In genomic region chr10:84317960-84318359, GRCm38 (mm10) we compare ENCODE assay signal across 26 mouse cellular contexts.
DNase-seq lines count a peak whose midpoint lies in the region; ATAC-seq and TF ChIP-seq lines count a peak whose summit lies in the region.
"Had no signal": no experiment of that assay in that cellular context is flagged by ENCODE, and none has a peak within 500 bp of the region (broad histone marks: within the 10 kb centered on the region; RNA-seq: fewer than 3 reads in every experiment).

No protein-coding gene starts in this region.

- H3K36me3 ChIP-seq in forebrain, embryonic 10.5 days (replicated peaks) = no peaks in the 10 kb centered on the region
- H3K36me3 ChIP-seq in forebrain, embryonic 14.5 days (ENCODE audit: control insufficient read depth, insufficient read depth, low read length) = no peaks in the 10 kb centered on the region
- no peaks in the 10 kb centered on the region for H3K36me3 ChIP-seq in lung, postnatal 0 days (ENCODE audit: insufficient read depth, low read length)
- no peaks in the 10 kb centered on the region for H3K36me3 ChIP-seq in heart, embryonic 10.5 days
- H3K36me3 ChIP-seq: G1E; heart, embryonic 15.5 days; limb, embryonic 10.5 days; limb, embryonic 15.5 days; liver, embryonic 13.5 days; lung, embryonic 15.5 days; midbrain, embryonic 13.5 days had no signal

- TF ChIP-seq CTCF in lung, postnatal 0 days (IDR thresholded peaks at IDR 0.05) = no peak

- no peak for ATAC-seq in forebrain, embryonic 14.5 days
- ATAC-seq in lung, postnatal 0 days = no peak; the same call in 1 of the 2 replicates
- ATAC-seq: forebrain, embryonic 16.5 days; hindbrain, embryonic 16.5 days; midbrain, embryonic 13.5 days; Patski had no signal

- no peak overlapping the region for H3K4me2 ChIP-seq in forebrain, embryonic 14.5 days (ENCODE audit: low read length)
- H3K4me2 ChIP-seq in lung, postnatal 0 days (replicated peaks; ENCODE audit: low read depth, low read length) = no peak overlapping the region
- H3K4me2 ChIP-seq: heart, embryonic 15.5 days; limb, embryonic 15.5 days; liver, embryonic 13.5 days; lung, embryonic 15.5 days; midbrain, embryonic 13.5 days had no signal

- no peak for DNase-seq in forebrain, embryonic 10.5 days (ENCODE audit: extremely low spot score, low spot score)
- DNase-seq in forebrain, embryonic 14.5 days (ENCODE audit: low spot score) = no peak
- peak; percentile 28 for DNase-seq in lung, postnatal 0 days (ENCODE audit: low spot score)
- no peak for DNase-seq in lung, postnatal 36 days
- peak; percentile 52 for DNase-seq in R1 (ENCODE audit: low read depth, low spot score)
- DNase-seq in mesoderm, embryonic 11.5 days (ENCODE audit: low read depth, low spot score) = peak; percentile 20
- DNase-seq in heart, embryonic 10.5 days (ENCODE audit: low spot score) = no peak
- DNase-seq: adrenal gland, postnatal 25 days; cerebellum, adult 18-20 months; cerebellum, postnatal 10 days; gastrocnemius, postnatal 10 days; kidney, adult 18-20 months; kidney, postnatal 4 days; liver, embryonic 13.5 days; right cerebral cortex, postnatal 25 days; thymus, postnatal 25 days had no signal

- 0 out of 2 replicates have a peak, but pooled peaks have one; percentile 6 for TF ChIP-seq EP300 in lung, postnatal 0 days (IDR thresholded peaks at IDR 0.05)

- H3K9ac ChIP-seq in forebrain, embryonic 14.5 days (ENCODE audit: low read length) = no peak overlapping the region
- H3K9ac ChIP-seq in lung, postnatal 0 days (replicated peaks; ENCODE audit: low read depth) = no peak overlapping the region
- H3K9ac ChIP-seq: heart, embryonic 15.5 days; limb, embryonic 15.5 days; liver, embryonic 13.5 days; lung, embryonic 15.5 days; midbrain, embryonic 13.5 days had no signal

- 0 out of 2 replicates have a peak overlapping the region, but pooled peaks have one; percentile 25 for H3K27ac ChIP-seq in forebrain, embryonic 10.5 days
- no peak overlapping the region for H3K27ac ChIP-seq in forebrain, embryonic 14.5 days (ENCODE audit: low read depth, low read length)
- H3K27ac ChIP-seq in lung, postnatal 0 days (ENCODE audit: low read length) = no peak overlapping the region
- no peak overlapping the region for H3K27ac ChIP-seq in heart, embryonic 10.5 days
- H3K27ac ChIP-seq: heart, embryonic 15.5 days; kidney, postnatal 0 days; limb, embryonic 10.5 days; limb, embryonic 15.5 days; liver, embryonic 13.5 days; lung, embryonic 15.5 days; midbrain, embryonic 13.5 days had no signal

- no peak overlapping the region for H3K4me3 ChIP-seq in forebrain, embryonic 10.5 days
- no peak overlapping the region for H3K4me3 ChIP-seq in forebrain, embryonic 14.5 days (ENCODE audit: low read depth, low read length)
- H3K4me3 ChIP-seq in lung, postnatal 0 days (ENCODE audit: low read depth, low read length) = no peak overlapping the region
- no peak overlapping the region for H3K4me3 ChIP-seq in heart, embryonic 10.5 days
- H3K4me3 ChIP-seq: heart, embryonic 15.5 days; limb, embryonic 10.5 days; limb, embryonic 15.5 days; liver, embryonic 13.5 days; lung, embryonic 15.5 days; midbrain, embryonic 13.5 days had no signal

- H3K27me3 ChIP-seq in forebrain, embryonic 10.5 days (ENCODE audit: poor library complexity, severe bottlenecking) = no peaks in the 10 kb centered on the region
- no peaks in the 10 kb centered on the region for H3K27me3 ChIP-seq in forebrain, embryonic 14.5 days (replicated peaks; ENCODE audit: control insufficient read depth, insufficient read depth, low read length)
- no peaks in the 10 kb centered on the region for H3K27me3 ChIP-seq in lung, postnatal 0 days (replicated peaks; ENCODE audit: insufficient read depth, low read length)
- no peaks in the 10 kb centered on the region for H3K27me3 ChIP-seq in heart, embryonic 10.5 days (ENCODE audit: insufficient read depth, poor library complexity, severe bottlenecking)
- H3K27me3 ChIP-seq: heart, embryonic 15.5 days; limb, embryonic 15.5 days; liver, embryonic 13.5 days; lung, embryonic 15.5 days; midbrain, embryonic 13.5 days; Patski had no signal

- no peaks in the 10 kb centered on the region for H3K9me3 ChIP-seq in forebrain, embryonic 10.5 days
- H3K9me3 ChIP-seq in forebrain, embryonic 14.5 days (replicated peaks; ENCODE audit: control insufficient read depth, low read length) = no peaks in the 10 kb centered on the region
- no peaks in the 10 kb centered on the region for H3K9me3 ChIP-seq in lung, postnatal 0 days (ENCODE audit: low read length)
- H3K9me3 ChIP-seq in heart, embryonic 10.5 days = no peaks in the 10 kb centered on the region
- H3K9me3 ChIP-seq: heart, embryonic 15.5 days; limb, embryonic 10.5 days; limb, embryonic 15.5 days; liver, embryonic 13.5 days; lung, embryonic 15.5 days; midbrain, embryonic 13.5 days had no signal

- 59% methylated on average over 5 of the region's 5 CpGs for WGBS in forebrain, embryonic 10.5 days
- WGBS in forebrain, embryonic 14.5 days = 49% methylated on average over 5 of the region's 5 CpGs
- WGBS in lung, postnatal 0 days = 32% methylated on average over 5 of the region's 5 CpGs
- whole genome bisulfite sequencing in heart, embryonic 10.5 days = 41% methylated on average over 5 of the region's 5 CpGs

- peaks cover 8% of the 10 kb centered on the region for H3K4me1 ChIP-seq in forebrain, embryonic 10.5 days
- no peaks in the 10 kb centered on the region for H3K4me1 ChIP-seq in forebrain, embryonic 14.5 days (ENCODE audit: control insufficient read depth, insufficient read depth, low read length)
- no peaks in the 10 kb centered on the region for H3K4me1 ChIP-seq in lung, postnatal 0 days (ENCODE audit: insufficient read depth, low read depth, low read length)
- H3K4me1 ChIP-seq in heart, embryonic 10.5 days = peaks cover 3% of the 10 kb centered on the region; the same call in 1 of the 2 replicates
- H3K4me1 ChIP-seq: heart, embryonic 15.5 days; limb, embryonic 10.5 days; limb, embryonic 15.5 days; liver, embryonic 13.5 days; lung, embryonic 15.5 days; midbrain, embryonic 13.5 days had no signal

Comparison
In these comparisons a context has a peak if more than half of its experiments do, and no peak if none do; other contexts are left out.
1. DNase-seq: peak in lung, postnatal 0 days (single experiment), R1 (single experiment) and mesoderm, embryonic 11.5 days (single experiment); none in forebrain, embryonic 10.5 days (single experiment), forebrain, embryonic 14.5 days (single experiment), lung, postnatal 36 days (single experiment) and heart, embryonic 10.5 days (single experiment).